Mouse (Mus musculus) gastrocnemius, adult 18-20 months (tissue): ENCODE measurements around the gene Olfr809. TPM values are rescaled to one million over a fixed set of nuclear protein-coding genes. Genes with fewer than 3 reads are reported as not detected.

Experiments
- DNase-seq: peaks from one replicate; pipeline ENCODE4 v3.0.0; 2021; ENCODE audit warnings: low spot score
- long read RNA-seq, 2 experiments: library from polyadenylated mRNA; stranded (forward); transcript quantifications; one replicate each; pipeline ENCODE4 v2.0.0; 2021
- microRNA-seq: library from miRNA; unstranded; fragments of <30 nt; microRNA quantifications from one replicate; pipeline ENCODE4 v1.2.0, GENCODE M21; 2021
- total RNA-seq, 2 experiments: library from RNA; stranded (reverse); gene quantifications; 2 replicates each; pipeline ENCODE4 v1.2.3; 2021

Gene Olfr809
- not detected for total RNA-seq
- long read RNA-seq, experiment 1: 0 reads
- long read RNA-seq, experiment 2: 0 reads

DNA sequence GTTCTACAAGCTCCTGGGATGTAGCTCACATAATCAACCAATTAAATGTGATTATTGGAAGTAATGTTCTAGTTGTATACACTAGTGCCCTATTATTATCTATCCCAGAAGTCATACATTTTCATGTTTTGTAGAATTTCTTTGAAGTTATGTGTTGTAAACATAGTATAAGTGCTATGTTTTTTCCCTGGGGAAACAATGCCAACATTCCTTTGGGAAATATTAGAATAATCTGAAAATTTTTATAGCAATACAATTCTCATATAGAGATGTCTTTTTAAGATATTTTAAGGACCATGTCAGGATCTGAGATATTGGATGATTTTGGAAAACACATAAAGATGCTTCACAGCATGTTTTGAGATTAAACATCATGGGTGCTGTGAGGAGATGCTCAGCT lies at the start of gene Olfr809:
Olfr809 (plus strand) TSS at position 301 of the 400 bp plus-strand sequence.
- no peak for DNase-seq

DNA sequence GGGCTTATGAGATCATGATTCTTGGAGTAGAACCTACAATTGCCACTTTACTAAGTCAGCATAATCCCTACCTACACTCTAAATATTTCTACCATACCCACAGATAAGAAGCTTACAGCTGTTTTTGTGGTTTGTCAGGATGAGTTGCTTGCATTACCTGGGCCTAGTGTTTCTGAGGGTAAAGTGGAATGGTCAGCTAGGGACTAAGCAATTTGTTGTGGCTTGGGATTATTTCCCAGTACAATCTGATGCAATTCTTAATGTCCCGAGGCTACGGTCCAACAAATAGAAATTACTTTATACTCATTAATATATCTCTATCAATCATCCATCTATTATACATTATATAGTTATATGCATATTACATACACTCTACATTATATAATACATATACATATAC lies 45.2 kb upstream of the Olfr809 start, which contains the start of gene Olfr805:
Olfr805 (minus strand) TSS at position 101 of the 400 bp plus-strand sequence.
- DNase-seq: no peak

DNA sequence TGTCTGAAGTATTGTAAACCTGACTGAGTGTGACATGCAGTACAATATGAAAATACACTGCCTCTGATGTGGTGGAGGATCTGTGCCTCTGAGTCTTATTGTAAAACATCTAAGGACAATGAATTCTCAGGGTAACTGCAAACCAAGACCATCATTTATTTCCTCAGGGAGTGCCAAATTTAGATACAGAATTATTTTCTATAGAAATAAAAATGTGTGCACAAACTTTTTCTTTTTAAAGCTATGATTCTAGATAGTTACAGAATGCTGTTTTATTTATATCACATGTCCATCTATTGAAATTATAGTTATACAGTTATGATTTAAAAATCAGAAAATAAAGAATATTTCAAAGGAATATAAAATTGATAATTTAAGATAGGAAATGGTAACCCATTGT lies 32.6 kb upstream of the Olfr809 start, which contains the start of gene Olfr806:
Olfr806 (minus strand) TSS at position 101 of the 400 bp plus-strand sequence.
- no peak for DNase-seq

DNA sequence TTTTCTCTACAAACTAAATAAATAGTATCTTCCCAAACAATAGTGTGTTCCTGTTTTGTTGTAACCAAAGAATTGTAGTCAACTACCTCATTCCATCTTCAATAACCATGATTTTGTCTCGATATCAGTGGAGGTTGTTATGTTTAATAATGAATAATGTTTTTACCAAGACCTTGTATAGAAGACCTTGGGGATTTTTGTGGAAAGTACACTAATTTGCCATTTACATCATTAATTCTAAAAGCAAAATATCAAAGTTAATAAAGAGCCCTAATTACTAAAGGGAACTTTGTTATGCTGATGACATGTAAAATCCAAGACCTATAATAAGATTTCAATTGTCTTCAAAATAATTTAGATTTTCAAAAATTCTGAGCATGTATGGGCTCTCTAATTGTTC lies 16.7 kb upstream of the Olfr809 start, which contains the start of gene Olfr807:
Olfr807 (minus strand) TSS at position 101 of the 400 bp plus-strand sequence.
- DNase-seq: no peak

DNA sequence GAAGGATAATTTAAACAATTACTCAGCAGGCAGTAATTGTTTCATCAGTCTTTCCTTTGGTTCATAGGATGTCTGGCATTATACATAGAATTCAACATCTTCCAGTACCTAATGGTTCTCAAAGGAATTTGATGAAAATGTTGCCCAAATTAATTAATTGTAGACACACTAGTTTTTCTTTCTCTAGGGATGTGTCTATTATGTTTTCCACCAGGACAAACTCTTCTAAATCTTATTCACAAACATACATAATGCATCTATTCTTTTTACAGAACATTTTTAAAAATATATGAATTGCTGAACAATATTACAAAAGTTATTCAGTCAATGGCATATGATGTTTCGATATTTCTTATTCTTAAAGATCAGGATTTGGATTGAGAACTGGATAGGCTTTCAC lies 9.3 kb upstream of the Olfr809 start, which contains the start of gene Olfr808:
Olfr808 (plus strand) TSS at position 301 of the 400 bp plus-strand sequence.
- DNase-seq: no peak

DNA sequence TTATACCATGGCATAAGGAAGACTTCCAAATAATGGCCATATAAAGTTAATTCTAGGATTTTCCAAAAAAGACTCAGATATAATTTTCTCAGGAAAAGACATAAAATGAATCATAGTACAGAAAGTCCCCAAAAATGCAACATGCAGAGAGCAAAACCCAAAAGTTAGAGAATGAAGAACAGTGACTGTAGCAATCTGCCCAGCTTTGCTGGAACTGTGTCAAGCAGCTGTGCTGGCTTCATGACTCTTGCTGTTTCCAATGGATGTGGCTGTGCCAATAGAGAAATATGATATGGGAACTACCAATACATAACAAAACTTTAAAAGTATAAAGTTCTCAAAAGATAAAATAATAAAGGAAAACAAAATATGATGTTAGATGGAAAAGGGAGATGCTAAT lies 3.7 kb downstream of the Olfr809 start:
- peak; percentile 46 for DNase-seq

DNA sequence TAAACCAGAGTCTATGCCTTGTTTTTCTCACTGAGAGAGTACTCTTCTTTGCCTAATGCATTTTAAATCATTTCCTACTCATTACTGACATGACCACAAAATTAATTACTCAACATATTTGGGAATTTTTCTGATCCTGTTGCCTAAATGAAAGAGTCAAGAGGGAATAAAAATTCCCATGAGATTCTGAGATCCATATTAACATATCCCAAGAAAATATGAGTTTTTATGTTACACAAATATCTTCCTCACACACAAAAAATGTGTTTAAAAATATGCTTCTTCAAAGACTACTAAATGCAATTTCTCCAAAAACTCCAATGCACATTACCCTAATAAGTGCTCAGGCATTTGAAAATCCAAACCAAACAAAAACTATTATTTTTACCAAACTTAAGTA lies 20.4 kb downstream of the Olfr809 start, which contains the start of gene Olfr810:
Olfr810 (minus strand) TSS at position 101 of the 400 bp plus-strand sequence.
- no peak for DNase-seq

DNA sequence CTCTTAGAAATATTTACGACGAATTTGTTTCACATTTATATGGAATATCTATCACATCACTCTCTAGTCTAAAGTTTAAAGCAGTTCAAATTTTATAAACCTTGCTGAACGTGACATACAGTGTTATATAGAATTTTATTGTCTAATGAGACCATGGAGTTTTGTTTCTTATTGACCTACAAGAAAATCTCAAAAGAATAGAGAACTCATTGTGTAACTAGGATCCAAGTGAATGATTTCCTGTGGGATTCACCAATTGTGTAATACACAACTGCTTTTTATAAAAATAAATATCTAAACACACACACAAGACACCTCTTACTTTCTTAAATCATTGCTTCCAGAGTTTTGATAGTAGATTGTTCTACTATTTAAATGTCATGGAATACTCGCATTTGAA lies 29.9 kb downstream of the Olfr809 start, which contains the start of gene Olfr811:
Olfr811 (minus strand) TSS at position 101 of the 400 bp plus-strand sequence.
- no peak for DNase-seq

Small RNA genes within 50 kb of the gene (microRNA-seq; reads per million reads assigned to microRNA genes)
- gene Gm24485: not detected

Other genes with a start within 250 kb of the Olfr809 start
- not detected for gene Olfr792, start 235.5 kb upstream of the Olfr809 start, total RNA-seq
- not detected for gene Olfr794, start 207.0 kb upstream of the Olfr809 start, total RNA-seq
- not detected for gene Olfr796, start 162.1 kb upstream of the Olfr809 start, total RNA-seq
- not detected for gene Olfr798, start 146.7 kb upstream of the Olfr809 start, total RNA-seq
- gene Olfr799, start 137.2 kb upstream of the Olfr809 start, total RNA-seq: not detected
- not detected for gene Olfr800, start 116.9 kb upstream of the Olfr809 start, total RNA-seq
- gene Olfr801, start 100.8 kb upstream of the Olfr809 start, total RNA-seq: not detected
- gene Olfr802, start 86.5 kb upstream of the Olfr809 start, total RNA-seq: not detected
- gene Olfr803, start 80.4 kb upstream of the Olfr809 start, total RNA-seq: not detected
- gene Olfr804, start 71.4 kb upstream of the Olfr809 start, total RNA-seq: not detected
- gene Olfr805, start 45.3 kb upstream of the Olfr809 start, total RNA-seq: not detected
- not detected for gene Olfr806, start 32.7 kb upstream of the Olfr809 start, total RNA-seq
- gene Olfr807, start 16.8 kb upstream of the Olfr809 start, total RNA-seq: not detected
- not detected for gene Olfr808, start 9.2 kb upstream of the Olfr809 start, total RNA-seq
- gene Olfr810, start 20.3 kb downstream of the Olfr809 start, total RNA-seq: not detected
- not detected for gene Olfr811, start 29.8 kb downstream of the Olfr809 start, total RNA-seq
- not detected for gene Olfr812, start 71.5 kb downstream of the Olfr809 start, total RNA-seq
- not detected for gene Olfr813, start 80.7 kb downstream of the Olfr809 start, total RNA-seq
- gene Olfr814, start 105.2 kb downstream of the Olfr809 start, total RNA-seq: not detected
- gene Olfr815, start 131.2 kb downstream of the Olfr809 start, total RNA-seq: not detected
- gene Olfr816, start 141.0 kb downstream of the Olfr809 start, total RNA-seq: not detected
- not detected for gene Olfr818, start 174.5 kb downstream of the Olfr809 start, total RNA-seq
- gene Olfr819, start 192.6 kb downstream of the Olfr809 start, total RNA-seq: not detected
- not detected for gene Olfr247, start 201.5 kb downstream of the Olfr809 start, total RNA-seq
- gene Gm10310, start 210.4 kb downstream of the Olfr809 start, total RNA-seq: not detected
- not detected for gene Olfr820, start 238.0 kb downstream of the Olfr809 start, total RNA-seq